Mouse (Mus musculus) bone marrow macrophage, adult 2 months (primary cell): ENCODE measurements around the gene Ccdc85c.

ENCODE experiments used
- CTCF ChIP-seq: IDR thresholded peaks from 2 replicates; pipeline ENCODE4 v1.5.1; 2012; ENCODE audit warnings: low read depth, mild to moderate bottlenecking, low read length, moderate library complexity
- POLR2A ChIP-seq: IDR thresholded peaks from 2 replicates; pipeline ENCODE4 v1.6.1; 2012; ENCODE audit warnings: mild to moderate bottlenecking, low read depth, low read length, borderline replicate concordance

DNA sequence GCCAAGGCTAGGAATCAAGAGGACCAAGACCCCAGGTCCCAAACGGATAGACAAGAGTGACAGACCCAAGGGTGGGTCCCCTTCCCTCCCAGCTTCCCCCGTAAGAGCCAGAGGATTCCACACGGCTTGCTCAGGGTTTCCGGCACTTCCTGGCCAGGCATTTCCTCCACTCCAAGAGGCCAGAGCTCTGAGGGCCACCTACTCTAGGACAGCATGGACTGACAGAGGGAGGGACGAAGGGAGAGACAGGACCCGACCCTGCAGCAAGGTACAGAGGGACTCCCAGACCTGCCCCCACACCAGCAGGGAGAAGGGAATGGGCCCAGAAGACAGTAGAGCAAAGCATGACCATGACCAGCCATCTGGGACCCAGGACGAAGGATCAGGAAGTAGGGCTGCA lies 7.6 kb downstream of the Ccdc85c start:
- TF ChIP-seq CTCF, result no peak
- TF ChIP-seq POLR2A, result no peak
